Mouse (Mus musculus): ENCODE measurements at regions not wholly inside any gene's neighbourhood (a gene's known extent, or its start where the extent isn't known, plus 50 kb on each side); places are given as distances from the start of the nearest gene placed in this dataset.

DNA sequence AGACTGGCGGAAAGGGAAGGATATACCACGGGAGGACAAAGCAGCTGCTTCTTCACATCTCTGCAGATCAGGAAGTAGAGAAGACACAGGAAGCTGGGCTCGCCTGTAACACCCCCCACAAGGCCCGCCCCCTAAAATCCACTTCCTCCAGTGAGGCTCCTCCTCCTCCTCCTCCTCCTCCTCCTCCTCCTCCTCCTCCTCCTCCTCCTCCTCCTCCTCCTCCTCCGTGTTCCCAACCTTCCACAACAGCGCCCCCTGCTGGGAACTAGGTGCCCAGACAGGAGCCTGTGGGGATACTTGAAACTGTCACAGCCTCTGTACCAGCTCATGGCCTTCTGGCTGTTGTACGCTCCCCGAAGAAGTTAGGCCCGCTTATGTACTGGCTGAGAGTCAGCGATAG lies 115.2 kb downstream of the Gm26897 start:
- DNase-seq (no peak), ATAC-seq (no peak)
- H3K27me3 ChIP-seq (ENCODE audit: insufficient read depth, low read length) = no peaks in the 10 kb centered on the region
- no peaks in the 10 kb centered on the region for H3K9me3 ChIP-seq (ENCODE audit: low read length)
- WGBS = 88% methylated on average over 9 of the region's 10 CpGs
- no peaks in the 10 kb centered on the region for H3K36me3 ChIP-seq (ENCODE audit: insufficient read depth)
- TF ChIP-seq CTCF (IDR thresholded peaks at IDR 0.05; ENCODE audit: low read depth) = peak; percentile 44
- no peak overlapping the region for H3K4me2 ChIP-seq (ENCODE audit: low read depth)
- H3K27ac ChIP-seq (ENCODE audit: low read depth, low read length) = no peak overlapping the region
- H3K4me3 ChIP-seq (ENCODE audit: low read depth, low read length) = no peak overlapping the region
- H3K9ac ChIP-seq = no peak overlapping the region
- peaks cover 7% of the 10 kb centered on the region; the same call in 1 of the 2 replicates for H3K4me1 ChIP-seq (ENCODE audit: insufficient read depth)

DNA sequence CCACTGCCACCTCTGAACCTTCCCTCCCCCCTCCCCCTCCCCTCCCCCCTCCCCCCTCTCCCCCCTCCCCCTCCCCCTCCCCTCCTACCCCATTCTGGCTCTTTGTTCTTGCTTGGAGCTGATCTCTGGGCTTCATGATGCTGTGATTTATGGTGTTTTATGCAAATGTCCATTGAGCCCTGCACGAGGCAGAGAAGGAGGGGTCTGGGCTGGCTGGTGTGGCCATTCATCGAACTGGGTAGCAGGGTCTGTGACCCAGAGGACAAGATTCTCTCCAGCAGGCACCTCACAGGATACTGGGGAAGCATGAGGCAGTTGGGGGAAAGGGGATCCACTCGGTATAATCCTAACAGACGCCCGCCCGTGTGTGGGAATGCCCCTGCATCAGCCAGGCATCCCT lies 119.0 kb downstream of the Gm26897 start:
- no peaks in the 10 kb centered on the region for H3K36me3 ChIP-seq (ENCODE audit: insufficient read depth)
- 39% methylated on average over 6 of the region's 6 CpGs for WGBS
- no peaks in the 10 kb centered on the region for H3K9me3 ChIP-seq (ENCODE audit: low read length)
- no peak overlapping the region for H3K27ac ChIP-seq (ENCODE audit: low read depth, low read length)
- no peak overlapping the region for H3K4me2 ChIP-seq (ENCODE audit: low read depth)
- ATAC-seq = no peak
- no peak for DNase-seq
- H3K9ac ChIP-seq = no peak overlapping the region
- no peak for TF ChIP-seq CTCF (IDR thresholded peaks at IDR 0.05; ENCODE audit: low read depth)
- no peaks in the 10 kb centered on the region for H3K27me3 ChIP-seq (ENCODE audit: insufficient read depth, low read length)
- H3K4me1 ChIP-seq (ENCODE audit: insufficient read depth) = peaks cover 10% of the 10 kb centered on the region; the same call in 1 of the 2 replicates
- no peak overlapping the region for H3K4me3 ChIP-seq (ENCODE audit: low read depth, low read length)

DNA sequence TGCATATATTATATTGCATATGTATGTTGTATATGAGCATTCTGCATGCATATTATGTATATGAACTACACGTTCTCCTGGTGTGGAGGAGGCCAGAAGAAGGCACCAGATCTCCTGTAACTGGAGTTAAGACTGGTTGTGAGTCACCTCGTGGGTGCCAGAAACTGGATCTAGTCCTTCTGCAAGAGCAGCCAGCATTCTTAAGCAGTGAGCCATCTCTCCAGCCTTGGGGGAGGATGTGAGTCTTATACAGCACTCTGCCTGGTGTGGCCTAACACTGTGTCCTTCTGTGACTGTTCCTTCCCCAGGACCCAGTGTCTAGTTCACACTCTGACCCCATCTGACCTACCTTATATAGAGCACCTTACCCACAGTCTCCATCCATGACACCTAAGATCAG lies 121.6 kb downstream of the Gm26897 start:
- WGBS = 77% methylated on average over 2 of the region's 2 CpGs
- H3K27ac ChIP-seq (ENCODE audit: low read depth, low read length) = no peak overlapping the region
- no peaks in the 10 kb centered on the region for H3K36me3 ChIP-seq (ENCODE audit: insufficient read depth)
- TF ChIP-seq CTCF (IDR thresholded peaks at IDR 0.05; ENCODE audit: low read depth) = no peak
- no peak overlapping the region for H3K4me3 ChIP-seq (ENCODE audit: low read depth, low read length)
- no peak overlapping the region for H3K4me2 ChIP-seq (ENCODE audit: low read depth)
- no peak for DNase-seq
- H3K4me1 ChIP-seq (ENCODE audit: insufficient read depth) = peaks cover 11% of the 10 kb centered on the region; the same call in 1 of the 2 replicates
- no peaks in the 10 kb centered on the region for H3K9me3 ChIP-seq (ENCODE audit: low read length)
- no peak overlapping the region for H3K9ac ChIP-seq
- no peak for ATAC-seq
- no peaks in the 10 kb centered on the region for H3K27me3 ChIP-seq (ENCODE audit: insufficient read depth, low read length)

DNA sequence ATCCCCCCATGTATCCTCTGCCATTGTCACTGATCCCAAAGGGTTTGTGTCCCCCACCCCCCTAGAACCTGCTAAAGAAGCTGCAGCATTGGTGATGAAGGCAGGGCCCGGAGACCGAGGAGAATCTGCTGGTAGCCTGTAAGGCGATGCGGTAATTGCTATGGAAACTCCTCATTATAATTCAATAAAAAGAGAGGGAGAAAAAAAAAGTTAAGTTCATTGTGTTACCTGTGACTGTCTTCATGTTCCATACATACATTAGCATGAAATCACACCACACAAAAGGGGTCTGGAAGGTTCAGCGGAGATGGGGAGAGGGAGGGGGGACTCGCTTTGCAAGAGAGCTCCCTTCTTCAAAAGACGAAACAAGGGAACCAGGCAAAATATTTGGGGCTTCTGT lies 123.5 kb downstream of the Gm26897 start:
- no peak for TF ChIP-seq CTCF (IDR thresholded peaks at IDR 0.05; ENCODE audit: low read depth)
- DNase-seq = peak; percentile 52

DNA sequence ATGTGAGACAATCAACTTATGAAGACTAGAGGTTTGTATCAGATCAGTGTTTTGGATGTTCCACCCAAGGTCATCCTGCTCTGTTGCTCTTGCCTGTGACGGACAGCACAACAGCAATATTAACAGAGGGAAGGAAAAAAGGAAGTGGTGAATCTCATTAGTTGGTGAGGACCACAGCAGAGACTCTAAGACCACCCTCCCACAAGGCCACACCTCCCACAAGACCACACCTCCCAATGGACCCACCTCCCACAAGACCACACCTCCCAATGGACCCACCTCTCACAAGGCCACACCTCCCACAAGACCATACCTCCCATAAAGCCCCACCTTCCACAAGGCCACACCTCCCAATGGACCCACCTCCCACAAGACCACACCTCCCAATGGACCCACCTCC lies 126.7 kb downstream of the Gm26897 start:
- no peak overlapping the region for H3K27ac ChIP-seq (ENCODE audit: low read depth, low read length)
- TF ChIP-seq CTCF (IDR thresholded peaks at IDR 0.05; ENCODE audit: low read depth) = no peak
- no peaks in the 10 kb centered on the region for H3K36me3 ChIP-seq (ENCODE audit: insufficient read depth)
- H3K9me3 ChIP-seq (ENCODE audit: low read length) = no peaks in the 10 kb centered on the region
- peaks cover 15% of the 10 kb centered on the region; the same call in 1 of the 2 replicates for H3K4me1 ChIP-seq (ENCODE audit: insufficient read depth)
- ATAC-seq = no peak
- no peaks in the 10 kb centered on the region for H3K27me3 ChIP-seq (ENCODE audit: insufficient read depth, low read length)
- H3K4me2 ChIP-seq (ENCODE audit: low read depth) = no peak overlapping the region
- H3K9ac ChIP-seq = no peak overlapping the region
- H3K4me3 ChIP-seq (ENCODE audit: low read depth, low read length) = no peak overlapping the region
- 100% methylated on average over 1 of the region's 1 CpGs for WGBS
- no peak for DNase-seq

More for the DNA sequence above, 123.5 kb downstream of the Gm26897 start:
- no peak overlapping the region for H3K4me2 ChIP-seq (ENCODE audit: low read depth)
- no peak overlapping the region for H3K9ac ChIP-seq
- H3K27me3 ChIP-seq (ENCODE audit: insufficient read depth, low read length) = no peaks in the 10 kb centered on the region
- peak overlapping the region; percentile 24 for H3K27ac ChIP-seq (ENCODE audit: low read depth, low read length)
- peaks cover 11% of the 10 kb centered on the region; the same call in 1 of the 2 replicates for H3K4me1 ChIP-seq (ENCODE audit: insufficient read depth)
- no peaks in the 10 kb centered on the region for H3K9me3 ChIP-seq (ENCODE audit: low read length)
- 20% methylated on average over 7 of the region's 7 CpGs for WGBS
- H3K4me3 ChIP-seq (ENCODE audit: low read depth, low read length) = no peak overlapping the region
- ATAC-seq = peak; percentile 81
- H3K36me3 ChIP-seq (ENCODE audit: insufficient read depth) = no peaks in the 10 kb centered on the region

DNA sequence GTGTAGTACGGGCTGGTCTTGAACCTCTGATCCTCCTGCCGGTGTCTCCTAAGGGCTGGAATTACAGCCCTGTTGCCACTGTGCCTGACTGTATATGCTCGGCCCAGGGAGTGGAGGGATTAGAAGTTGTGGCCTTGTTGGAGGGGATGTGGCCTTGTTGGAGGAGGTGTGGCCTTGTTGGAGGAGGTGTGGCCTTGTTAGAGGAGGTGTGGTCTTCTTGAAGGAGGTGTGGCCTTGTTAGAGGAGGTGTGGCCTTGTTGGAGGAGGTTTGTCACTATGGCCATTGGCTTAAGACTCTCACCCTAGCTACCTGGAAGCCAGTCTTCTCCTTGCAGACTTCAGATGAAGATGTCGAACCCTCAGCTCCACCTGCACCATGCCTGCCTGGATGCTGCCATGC lies 128.6 kb downstream of the Gm26897 start:
- Histone ChIP-seq H3K9ac (no peak overlapping the region), H3K4me3 (ENCODE audit: low read depth, low read length) (no peak overlapping the region), H3K36me3 (ENCODE audit: insufficient read depth) (no peaks in the 10 kb centered on the region), H3K27ac (ENCODE audit: low read depth, low read length) (no peak overlapping the region), H3K4me2 (ENCODE audit: low read depth) (no peak overlapping the region), H3K9me3 (ENCODE audit: low read length) (no peaks in the 10 kb centered on the region), H3K4me1 (ENCODE audit: insufficient read depth) (peaks cover 9% of the 10 kb centered on the region; the same call in 1 of the 2 replicates), H3K27me3 (ENCODE audit: insufficient read depth, low read length) (no peaks in the 10 kb centered on the region)
- ATAC-seq (no peak), DNase-seq (no peak)
- WGBS = 94% methylated on average over 4 of the region's 4 CpGs
- no peak for TF ChIP-seq CTCF (IDR thresholded peaks at IDR 0.05; ENCODE audit: low read depth)

DNA sequence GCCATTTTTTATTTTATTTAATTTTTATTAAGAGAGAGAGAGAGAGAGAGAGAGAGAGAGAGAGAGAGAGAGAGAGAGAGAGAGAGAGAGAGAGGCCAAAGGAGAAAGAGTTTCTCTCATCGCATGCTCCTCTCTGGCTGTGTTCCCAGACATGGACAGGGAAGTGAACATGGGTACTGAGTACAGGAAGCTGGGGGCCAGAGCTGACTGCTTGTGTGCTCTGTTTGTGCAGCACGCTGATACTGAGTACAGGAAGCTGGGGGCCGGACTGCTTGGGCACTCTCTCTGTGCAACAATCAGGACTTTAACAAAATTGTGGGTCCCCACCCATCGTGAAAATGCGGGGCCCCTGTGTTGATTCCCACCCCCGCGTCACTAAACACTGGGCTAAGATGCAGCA lies 130.2 kb downstream of the Gm26897 start:
- H3K4me3 ChIP-seq (ENCODE audit: low read depth, low read length) = no peak overlapping the region
- 53% methylated on average over 7 of the region's 7 CpGs for WGBS
- H3K36me3 ChIP-seq (ENCODE audit: insufficient read depth) = no peaks in the 10 kb centered on the region
- DNase-seq (no peak), ATAC-seq (peak; percentile 27)
- peaks cover 4% of the 10 kb centered on the region; the same call in 1 of the 2 replicates for H3K4me1 ChIP-seq (ENCODE audit: insufficient read depth)
- H3K9me3 ChIP-seq (ENCODE audit: low read length) = no peaks in the 10 kb centered on the region
- no peak for TF ChIP-seq CTCF (IDR thresholded peaks at IDR 0.05; ENCODE audit: low read depth)
- no peak overlapping the region for H3K9ac ChIP-seq
- peak overlapping the region; percentile 50; the same call in 1 of the 2 replicates for H3K27ac ChIP-seq (ENCODE audit: low read depth, low read length)
- no peaks in the 10 kb centered on the region for H3K27me3 ChIP-seq (ENCODE audit: insufficient read depth, low read length)
- H3K4me2 ChIP-seq (ENCODE audit: low read depth) = no peak overlapping the region

All from forebrain, postnatal 0 days (tissue).